Mouse (Mus musculus) layer of hippocampus, adult 2 months (tissue): ENCODE measurements around the gene Unc79. TPM values are rescaled to one million over a fixed set of nuclear protein-coding genes. Genes with fewer than 3 reads are reported as not detected.
A peak's percentile ranks its signal among the peaks of the same experiment; 100 is the strongest.

Experiments
- DNase-seq, 2 experiments: peaks; one replicate each; pipeline ENCODE4 v3.0.0; 2022; ENCODE audit warnings: low spot score in 2 of 2
- H3K27ac ChIP-seq: fragments of 200-600 bp; 2 replicates; pipeline ENCODE4 v1.8.1; 2022
- H3K4me3 ChIP-seq: fragments of 200-600 bp; 2 replicates; pipeline ENCODE4 v1.8.1; 2022; ENCODE audit warnings: mild to moderate bottlenecking
- CTCF ChIP-seq: fragments of 200-600 bp; conservative IDR thresholded peaks from 2 replicates; pipeline ENCODE4 v1.8.1; 2022; ENCODE audit warnings: antibody characterized with exemption, mild to moderate bottlenecking, moderate library complexity
- total RNA-seq, 2 experiments: library from RNA; stranded (reverse); gene quantifications; 2 replicates each; pipeline ENCODE4 v1.2.3; 2021

Unc79 gene
- total RNA-seq, 2 experiments from 2014 or later, result 53.2 to 56.6 TPM

DNA sequence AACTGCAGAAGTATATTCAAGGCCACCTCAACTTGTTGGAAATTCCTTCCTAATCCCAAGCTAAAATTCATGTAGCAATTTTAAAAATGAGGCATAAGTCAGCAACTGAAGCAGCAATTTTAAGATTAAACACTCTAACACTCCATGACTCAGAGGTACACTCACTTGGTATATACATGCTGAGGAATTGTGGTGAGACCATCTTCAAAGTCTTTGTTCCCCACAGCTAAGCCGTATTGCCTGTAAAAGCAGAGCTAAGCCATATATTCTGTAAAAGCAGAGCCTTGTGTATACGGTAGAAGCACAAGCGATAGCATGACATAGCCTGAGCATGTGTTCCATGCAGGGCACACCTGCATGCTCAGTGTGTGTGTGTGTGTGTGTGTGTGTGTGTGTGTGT lies 206.7 kb downstream of the Unc79 start:
- DNase-seq, result no peak
- H3K4me3 ChIP-seq, result no peak overlapping the region
- TF ChIP-seq CTCF, result no peak
- H3K27ac ChIP-seq, result no peak overlapping the region

DNA sequence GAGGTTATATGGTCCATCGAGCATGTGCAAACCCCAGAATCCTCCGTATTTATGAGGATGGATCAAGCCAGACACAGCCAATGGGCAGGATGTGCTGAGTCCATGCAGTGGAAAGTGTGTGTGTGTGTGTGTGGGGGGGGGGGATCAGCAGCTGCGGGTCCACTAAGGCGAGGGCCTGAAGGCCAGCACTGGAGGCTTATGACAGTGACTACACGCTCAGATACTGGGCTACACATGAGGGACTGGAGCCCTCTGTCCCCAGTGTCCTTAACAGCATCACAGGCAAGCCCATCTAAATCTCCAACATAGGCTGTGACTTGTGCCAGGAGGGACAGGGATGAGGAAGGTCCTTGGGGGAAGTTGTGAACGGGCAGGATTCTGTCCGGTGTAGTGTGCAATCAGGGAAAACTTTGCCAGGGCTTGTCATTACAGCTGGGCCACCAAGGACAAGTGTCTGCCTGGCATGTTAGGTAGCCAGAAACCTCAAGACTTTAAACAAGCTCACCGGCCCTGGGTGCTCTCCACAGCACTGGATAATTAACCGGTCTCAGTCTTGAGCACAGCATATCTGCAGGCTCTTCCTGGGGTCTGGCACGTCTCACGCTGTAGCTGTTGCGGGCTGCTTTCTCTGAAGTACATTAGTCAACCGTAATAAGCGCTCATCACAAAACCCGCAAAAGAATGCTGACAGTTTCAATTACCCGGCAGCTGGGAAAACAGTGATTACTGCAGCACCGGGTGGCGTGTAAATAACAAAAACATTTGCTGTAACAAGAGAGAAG lies 208.7 kb downstream of the Unc79 start:
- no peak overlapping the region for H3K27ac ChIP-seq
- DNase-seq, result no peak
- no peak overlapping the region for H3K4me3 ChIP-seq
- TF ChIP-seq CTCF, result no peak

DNA sequence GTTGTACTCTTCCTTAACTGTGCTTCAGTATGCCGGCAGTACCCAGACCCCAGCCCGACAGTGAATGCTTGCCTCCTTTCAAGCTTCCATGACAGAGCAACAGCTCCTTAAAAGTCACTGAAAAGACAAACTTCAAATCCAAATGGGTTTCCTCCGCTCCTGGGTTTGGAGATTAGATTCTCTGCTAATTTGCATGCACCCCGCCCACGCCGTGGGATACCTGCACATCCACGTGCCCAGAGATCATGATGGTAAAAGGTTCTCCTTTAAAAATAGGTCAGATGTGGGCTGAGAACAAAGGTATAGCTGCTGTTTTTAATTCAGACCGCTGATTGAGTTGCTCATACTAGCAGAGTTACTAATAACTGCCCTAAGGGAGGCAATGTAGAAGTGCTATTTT lies 210.4 kb downstream of the Unc79 start:
- Histone ChIP-seq H3K27ac (no peak overlapping the region), H3K4me3 (no peak overlapping the region)
- no peak for TF ChIP-seq CTCF
- DNase-seq, result no peak

DNA sequence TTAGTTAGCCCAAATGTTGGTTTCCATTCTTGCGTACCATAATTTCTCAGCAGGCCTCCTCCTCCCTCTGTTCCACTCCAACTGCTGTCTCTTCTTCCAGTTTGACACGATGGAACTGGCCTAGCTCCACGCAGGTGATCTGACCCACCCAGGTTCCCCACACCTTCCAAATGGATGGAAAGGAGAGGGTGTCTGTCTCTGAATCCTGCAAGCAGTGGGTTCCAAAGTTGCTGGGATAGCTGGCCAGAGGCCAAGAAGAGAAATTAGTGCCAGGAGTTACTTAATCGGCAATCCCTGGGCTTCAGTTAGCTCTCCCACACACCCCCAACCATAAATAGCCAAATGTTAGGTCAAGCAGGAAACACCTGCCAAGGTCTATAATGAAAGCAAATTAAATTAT lies 212.1 kb downstream of the Unc79 start:
- H3K4me3 ChIP-seq, result no peak overlapping the region
- no peak for DNase-seq
- no peak for TF ChIP-seq CTCF
- no peak overlapping the region for H3K27ac ChIP-seq

DNA sequence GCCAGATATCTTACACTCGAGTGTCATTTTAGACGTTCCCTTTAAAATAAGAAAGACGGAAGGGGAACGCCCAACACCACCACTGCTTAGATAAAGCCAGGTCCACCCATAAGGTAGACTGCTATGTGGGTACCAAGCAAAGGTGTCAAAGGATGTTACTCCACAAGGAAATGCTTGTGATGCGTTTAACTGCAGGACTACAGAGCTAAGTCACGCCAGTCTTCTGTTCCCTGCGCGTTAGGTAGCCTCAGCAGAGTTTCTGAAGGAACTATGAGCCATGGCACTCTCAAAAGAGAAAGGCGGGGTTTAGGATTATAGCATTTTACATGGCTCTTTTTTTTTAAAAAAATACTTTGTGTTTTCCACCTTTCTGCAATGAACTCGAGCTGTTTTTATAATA lies 214.9 kb downstream of the Unc79 start:
- TF ChIP-seq CTCF, result no peak
- Histone ChIP-seq H3K4me3 (no peak overlapping the region), H3K27ac (no peak overlapping the region)
- DNase-seq, result no peak

DNA sequence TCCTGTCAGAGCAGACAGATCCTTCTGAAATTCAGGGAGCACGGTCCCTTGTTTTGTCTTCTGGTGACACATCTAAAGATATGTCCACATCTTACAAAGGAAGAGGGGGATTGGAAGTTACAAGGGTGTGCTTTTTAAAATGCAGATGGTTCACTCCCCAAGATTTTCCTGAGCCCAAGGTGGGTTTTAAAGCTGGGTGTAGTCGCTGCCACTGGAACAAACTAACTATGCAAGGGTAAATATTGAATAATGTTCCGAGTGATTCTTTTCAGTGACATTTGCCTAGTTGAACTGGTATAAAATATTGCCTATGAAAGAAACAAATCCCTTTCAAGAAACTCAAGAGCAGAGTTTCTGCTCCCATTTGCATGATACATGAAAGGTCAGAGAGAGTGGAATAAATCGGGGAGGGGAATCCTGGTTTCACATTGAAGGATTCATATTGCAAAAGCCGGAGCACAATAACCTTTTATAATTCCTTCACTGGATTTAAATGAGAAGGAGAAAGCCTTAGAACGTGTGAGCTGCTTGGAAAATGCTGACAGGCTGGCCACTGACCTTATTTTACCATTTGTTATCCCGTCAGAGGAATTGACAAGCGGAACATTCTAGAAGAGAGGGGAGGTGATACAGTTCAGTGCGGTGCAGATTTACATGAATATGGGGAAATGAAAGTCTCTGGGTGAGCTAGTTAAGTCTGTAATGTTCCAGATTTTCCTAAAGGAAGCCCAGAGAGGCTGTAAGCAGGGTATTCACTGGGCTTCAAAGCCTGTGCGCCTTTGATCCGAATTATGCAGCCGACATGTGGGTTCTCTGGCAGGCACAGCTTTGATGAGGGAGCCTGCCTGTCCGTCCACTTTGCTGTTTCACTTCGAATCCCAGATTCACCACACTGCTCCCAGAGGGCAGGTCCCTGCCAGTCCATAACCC lies 215.7 kb downstream of the Unc79 start:
- no peak for DNase-seq
- no peak for TF ChIP-seq CTCF
- H3K4me3 ChIP-seq, result no peak overlapping the region
- no peak overlapping the region for H3K27ac ChIP-seq

DNA sequence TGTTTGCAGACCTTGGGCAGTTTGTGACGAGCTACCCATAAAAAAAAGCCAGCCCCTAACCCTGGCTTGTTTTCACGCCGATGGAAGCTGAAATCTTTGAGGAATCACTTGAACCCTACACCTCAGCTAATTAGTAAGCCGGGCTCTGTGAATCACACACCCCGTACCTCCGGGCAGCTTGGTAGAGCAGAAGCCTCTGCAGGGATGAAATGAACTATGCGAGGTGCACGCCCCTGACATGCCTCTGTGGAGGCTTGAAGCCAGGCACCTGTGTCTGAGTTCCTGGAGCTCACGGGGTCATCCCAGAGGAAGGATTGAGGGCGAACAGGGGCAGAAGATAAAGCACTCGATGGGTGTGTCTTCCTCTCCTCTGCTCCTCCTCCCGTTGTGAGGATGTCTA lies 220.2 kb downstream of the Unc79 start:
- Histone ChIP-seq H3K27ac (no peak overlapping the region), H3K4me3 (no peak overlapping the region)
- no peak for TF ChIP-seq CTCF
- DNase-seq, result no peak

DNA sequence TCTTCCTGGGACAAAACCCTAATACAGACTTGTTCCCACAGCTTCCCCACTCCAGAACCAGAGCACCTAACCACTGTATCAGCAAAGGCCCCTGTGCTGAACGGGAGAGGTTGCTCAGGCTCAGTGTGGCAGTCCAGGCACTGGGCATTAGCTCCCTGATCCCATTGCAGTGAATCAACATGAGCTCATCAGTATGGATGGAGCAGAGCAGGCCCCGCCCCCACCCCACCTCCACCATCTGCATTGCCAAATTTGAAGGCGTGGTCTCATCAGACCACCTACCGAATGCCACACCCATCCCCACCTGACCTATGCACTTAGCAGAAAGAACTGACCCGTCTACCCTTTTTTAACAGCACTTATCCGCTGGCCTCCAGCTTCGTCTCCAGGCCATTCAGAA lies 234.4 kb downstream of the Unc79 start:
- Histone ChIP-seq H3K27ac (no peak overlapping the region), H3K4me3 (no peak overlapping the region)
- no peak for DNase-seq
- no peak for TF ChIP-seq CTCF

DNA sequence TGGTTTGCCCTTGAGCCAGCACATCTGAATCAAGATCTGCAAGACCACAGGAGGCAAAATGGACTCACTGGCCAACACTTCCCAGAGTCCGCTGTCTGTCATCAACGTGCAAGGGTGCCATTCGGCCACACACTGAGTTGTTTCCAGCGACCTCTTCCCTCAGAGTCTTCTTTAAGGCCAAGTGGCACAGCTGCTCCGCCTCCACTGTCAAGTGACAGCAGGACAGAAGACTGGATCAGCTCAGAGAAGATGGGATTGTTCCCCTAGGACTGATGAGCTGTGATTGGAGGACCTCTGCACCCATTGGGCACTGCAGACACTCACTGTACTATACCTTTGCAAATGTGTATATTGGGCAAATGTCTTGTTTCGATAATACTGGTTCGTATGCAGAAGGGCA lies 238.4 kb downstream of the Unc79 start:
- H3K4me3 ChIP-seq, result no peak overlapping the region
- TF ChIP-seq CTCF, result no peak
- DNase-seq, result no peak
- H3K27ac ChIP-seq, result no peak overlapping the region

DNA sequence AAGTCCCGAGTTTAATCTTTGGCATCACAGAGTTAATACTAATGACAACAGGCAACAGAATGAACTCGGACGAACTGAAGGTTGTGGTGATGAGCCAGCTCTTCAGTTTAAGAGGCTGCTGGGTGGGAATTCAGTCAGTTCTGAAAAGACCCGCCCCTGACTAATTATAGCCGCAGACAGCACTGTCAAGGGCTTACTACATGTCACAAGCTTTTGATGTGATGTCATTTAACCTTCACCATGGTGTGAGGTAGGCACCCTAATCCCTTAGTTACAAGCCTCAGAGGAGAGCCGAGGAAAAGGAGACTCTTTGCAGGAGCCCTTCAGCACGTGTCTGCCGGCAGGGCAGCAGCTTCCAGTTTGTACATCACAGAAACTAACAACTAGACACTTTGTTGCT lies 239.6 kb downstream of the Unc79 start:
- no peak for TF ChIP-seq CTCF
- Histone ChIP-seq H3K27ac (no peak overlapping the region), H3K4me3 (no peak overlapping the region)
- no peak for DNase-seq

DNA sequence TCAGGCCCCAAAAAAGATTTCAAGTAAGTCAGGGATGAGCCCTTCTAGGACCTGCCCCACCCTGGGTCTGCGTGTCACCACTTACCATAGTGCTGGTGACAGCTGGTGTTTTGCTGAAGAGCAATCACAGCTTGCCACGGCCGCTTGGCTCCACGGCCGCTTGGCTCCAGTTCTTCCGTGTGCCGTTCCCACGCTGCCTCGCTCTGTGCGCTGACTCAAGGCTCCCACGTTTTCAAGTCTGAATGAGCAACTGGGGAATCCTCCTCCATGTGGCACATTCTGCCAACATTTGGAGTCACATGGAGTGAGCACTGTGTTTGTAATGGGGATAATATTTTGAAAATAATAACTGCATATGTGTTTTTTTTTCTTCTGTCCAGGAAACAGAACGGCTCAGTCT lies 241.1 kb downstream of the Unc79 start:
- no peak overlapping the region for H3K27ac ChIP-seq
- TF ChIP-seq CTCF, result no peak
- peak; percentile 78 to 86 for DNase-seq
- H3K4me3 ChIP-seq, result no peak overlapping the region

DNA sequence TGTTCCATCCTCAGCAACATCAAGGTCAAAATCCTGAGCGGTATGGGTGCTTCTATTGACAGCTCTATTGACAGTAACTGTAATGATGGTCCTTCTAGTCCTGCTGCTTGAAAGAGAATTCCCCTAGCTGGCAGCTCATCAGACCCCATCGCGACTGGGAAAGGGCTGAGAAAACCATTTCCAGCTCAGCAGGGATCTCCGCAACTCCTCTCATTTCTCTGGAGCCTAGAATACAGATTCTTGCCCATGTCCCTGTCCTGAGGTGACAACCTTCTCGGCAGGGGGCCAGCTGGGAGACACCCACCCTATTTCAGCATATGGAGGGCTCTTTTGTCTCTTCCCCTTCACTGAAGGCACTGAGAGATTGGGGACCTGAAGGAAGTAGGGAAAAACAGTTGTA lies 244.3 kb downstream of the Unc79 start:
- H3K4me3 ChIP-seq, result no peak overlapping the region
- TF ChIP-seq CTCF, result no peak
- DNase-seq, result no peak
- H3K27ac ChIP-seq, result no peak overlapping the region
